Mouse (Mus musculus) frontal cortex, postnatal 10 days (tissue): Measurements from ENCODE around the gene Msi2.
A peak's percentile ranks its signal among the peaks of the same experiment; 100 is the strongest.

ENCODE experiments used
- DNase-seq, 2 experiments: peaks; one replicate each; pipeline ENCODE4 v3.0.0; 2022; ENCODE audit warnings: low spot score in 2 of 2, mixed read lengths in 1 of 2

Msi2 gene

DNA sequence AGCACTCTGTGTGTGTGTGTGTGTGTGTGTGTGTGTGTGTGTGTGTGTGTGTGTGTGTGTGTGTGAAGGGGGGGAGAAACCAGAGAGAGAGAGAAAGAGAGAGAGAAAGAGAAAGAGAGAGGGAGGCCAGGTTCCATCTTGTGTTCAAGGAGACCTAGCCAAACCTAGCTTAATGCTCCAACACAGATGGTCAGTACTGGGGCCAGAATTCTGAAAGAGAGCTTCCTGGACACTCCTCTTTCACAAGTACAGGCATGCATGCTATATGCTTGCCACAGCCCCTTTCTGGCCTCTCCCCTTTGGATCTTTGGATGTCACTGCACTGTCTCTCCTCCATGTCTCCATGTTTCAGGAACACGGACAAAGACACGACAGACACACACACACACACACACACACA lies 41.7 kb downstream of the Msi2 start:
- no peak for DNase-seq

GRCm38 (mm10) chr11:88675526-88676353 lies 42.6 kb downstream of the Msi2 start:
- no peak for DNase-seq

GRCm38 (mm10) chr11:88674075-88674474 lies 44.2 kb downstream of the Msi2 start:
- DNase-seq: no peak

GRCm38 (mm10) chr11:88670925-88671324 lies 47.4 kb downstream of the Msi2 start:
- no peak for DNase-seq

- DNase-seq: no peak
Measured at GRCm38 (mm10) chr11:88669106-88669505, 49.2 kb downstream of the Msi2 start.

- DNase-seq: no peak
Measured at GRCm38 (mm10) chr11:88668345-88668744, 50.0 kb downstream of the Msi2 start.

DNA sequence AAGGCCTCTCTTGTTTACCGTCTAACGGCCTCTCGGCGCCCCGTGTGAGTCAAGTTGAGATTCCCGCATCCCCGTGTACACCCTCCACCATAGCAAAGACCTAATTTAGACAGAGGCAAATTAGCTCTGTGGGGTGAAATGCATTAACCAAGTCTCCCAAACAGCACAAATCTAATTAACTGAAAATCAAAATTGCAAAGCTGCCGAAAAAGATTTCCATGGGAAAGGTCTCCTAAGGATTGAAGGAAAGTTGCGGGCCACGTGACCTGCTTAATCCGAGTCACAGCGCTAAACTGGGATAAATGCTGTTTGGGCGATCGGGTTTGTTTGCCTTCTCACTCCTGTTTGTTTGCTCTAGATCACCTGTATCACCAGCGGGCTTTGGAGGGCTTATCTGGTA lies 52.5 kb downstream of the Msi2 start:
- no peak for DNase-seq

DNA sequence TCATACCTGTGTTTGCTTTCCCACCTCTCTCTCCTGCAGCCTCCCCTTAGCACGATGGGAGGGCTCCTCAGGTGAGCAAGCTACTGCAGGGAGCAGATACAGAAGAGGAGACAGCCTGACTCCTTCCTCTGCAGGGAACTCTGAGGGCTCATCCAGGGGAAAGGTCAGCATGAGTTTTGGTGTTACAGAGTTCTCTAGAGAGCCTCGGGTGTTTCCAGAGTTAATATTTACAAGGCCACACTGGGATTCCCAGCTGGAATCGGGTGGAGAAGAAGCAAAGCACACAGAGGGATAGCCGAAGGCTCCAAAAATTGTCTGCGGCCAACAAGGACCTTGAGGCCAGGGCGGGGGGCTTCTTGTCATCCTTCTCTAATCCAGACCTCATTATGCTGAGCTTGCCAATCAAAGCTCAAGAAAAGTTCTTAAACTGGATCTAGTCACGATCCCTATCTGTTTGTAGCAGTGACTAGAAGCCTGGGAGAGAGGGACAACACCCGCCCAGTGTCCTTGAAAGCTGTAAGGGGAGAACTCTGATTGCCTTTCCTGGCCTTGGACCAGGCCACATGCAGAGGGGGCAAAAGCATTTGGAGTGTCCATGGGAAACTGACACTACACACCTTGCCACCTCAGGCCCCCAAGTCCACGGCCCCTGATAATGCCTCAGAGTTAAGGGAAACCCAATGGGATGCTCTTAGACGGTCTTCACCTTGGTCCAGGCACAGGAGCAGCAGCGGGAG lies 56.7 kb downstream of the Msi2 start:
- DNase-seq: no peak

- no peak for DNase-seq
Measured at GRCm38 (mm10) chr11:88660404-88660803, 57.9 kb downstream of the Msi2 start.

GRCm38 (mm10) chr11:88658926-88659325 lies 59.4 kb downstream of the Msi2 start:
- DNase-seq: no peak

GRCm38 (mm10) chr11:88655786-88656185 lies 62.5 kb downstream of the Msi2 start:
- no peak for DNase-seq

GRCm38 (mm10) chr11:88655214-88655566 lies 63.1 kb downstream of the Msi2 start:
- no peak for DNase-seq

DNA sequence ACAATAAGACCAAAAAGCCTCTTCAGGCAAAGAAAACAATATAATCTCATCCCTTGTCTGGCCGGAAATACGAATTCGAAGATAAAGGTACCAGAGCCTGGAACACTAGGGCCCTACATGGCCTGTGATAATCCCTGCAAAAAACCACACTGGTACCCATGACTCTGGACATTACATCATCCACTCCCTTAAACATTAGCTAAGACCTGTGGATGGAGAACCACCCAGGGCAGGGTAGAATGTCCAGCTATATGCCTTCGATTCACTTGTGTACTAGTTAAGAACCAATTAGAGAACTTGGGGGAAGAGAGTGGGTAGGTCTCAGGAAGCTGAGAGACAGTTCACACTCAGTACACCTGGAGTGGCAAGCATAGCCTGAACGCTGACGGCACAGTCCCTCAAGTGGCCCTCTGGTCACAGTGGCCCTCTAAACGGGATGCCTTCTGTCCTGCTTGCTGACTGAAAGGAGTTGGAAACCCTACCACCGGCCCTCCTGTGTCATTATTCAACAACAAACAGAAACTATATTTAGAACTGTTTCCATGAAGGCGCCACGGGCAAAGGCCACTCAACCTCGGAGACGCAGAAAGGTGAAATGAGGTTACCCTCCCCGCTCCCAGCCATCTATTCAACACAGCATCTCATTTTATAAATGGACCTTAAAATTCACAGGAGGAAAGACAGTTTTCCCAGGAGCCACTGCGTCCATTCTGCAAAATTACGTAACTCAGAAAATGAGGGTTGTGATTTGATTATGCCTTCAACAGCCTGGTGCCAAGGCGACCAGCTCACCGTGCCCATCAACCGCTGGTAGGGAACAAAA lies 63.7 kb downstream of the Msi2 start:
- DNase-seq: no peak

- DNase-seq: peak; percentile 44 to 60
Measured at GRCm38 (mm10) chr11:88650275-88650674, 68.0 kb downstream of the Msi2 start.

DNA sequence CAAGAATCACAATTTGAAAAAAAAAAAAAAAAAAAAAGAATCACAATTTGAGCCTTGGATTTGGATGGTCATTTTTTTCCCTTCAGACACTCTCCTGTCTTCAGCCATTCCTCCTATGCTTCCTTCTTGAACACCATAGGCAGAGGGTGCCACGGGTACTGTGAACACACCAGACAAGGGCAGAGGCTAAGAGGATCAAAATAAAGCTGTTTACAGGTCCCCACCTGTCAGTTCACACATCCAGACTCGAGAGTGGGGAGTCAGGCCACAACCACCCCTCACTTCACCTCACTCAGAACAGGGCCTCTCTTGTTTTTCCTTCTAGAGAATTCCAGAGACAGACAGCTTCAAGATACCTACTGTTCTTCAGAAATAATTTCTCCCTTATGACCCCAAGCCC lies 69.3 kb downstream of the Msi2 start:
- no peak for DNase-seq

DNA sequence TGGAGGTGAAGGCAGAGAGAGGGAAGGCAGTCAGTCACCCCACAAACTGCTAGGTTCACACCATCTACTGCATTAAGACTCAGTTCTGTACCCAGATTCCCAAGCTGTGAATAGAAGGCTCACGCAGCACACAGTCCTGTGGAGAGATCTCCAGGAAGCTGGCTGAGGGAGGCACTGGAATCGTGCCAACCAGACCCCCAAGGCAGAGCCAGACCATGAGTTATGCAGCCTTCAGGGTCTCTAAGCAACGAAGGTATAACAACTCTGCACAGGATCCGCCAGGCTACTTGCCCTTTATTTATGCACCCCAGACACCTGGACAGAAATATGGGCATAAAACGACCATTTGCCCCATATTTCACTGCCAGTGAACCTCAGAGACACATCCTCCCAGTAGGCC lies 69.9 kb downstream of the Msi2 start:
- DNase-seq: no peak

DNA sequence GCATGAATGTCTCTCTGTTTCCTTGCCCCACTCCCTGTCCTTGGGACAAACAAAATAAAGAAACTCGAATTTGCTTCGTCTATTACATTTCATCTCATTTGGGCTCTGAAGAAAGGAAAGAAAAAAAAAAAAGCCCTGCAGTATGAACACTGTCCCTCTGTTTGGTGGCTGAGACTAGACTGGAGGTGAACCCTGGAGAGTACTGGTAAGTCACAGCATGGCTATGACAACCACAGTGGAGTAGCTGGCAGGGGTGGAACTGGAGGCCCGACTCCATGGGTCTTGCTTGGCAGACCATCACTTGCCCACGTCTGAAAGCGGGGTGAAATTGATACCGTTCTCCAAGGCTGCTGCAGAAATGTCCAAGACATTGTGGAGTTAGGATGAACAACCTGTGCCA lies 71.8 kb downstream of the Msi2 start:
- no peak for DNase-seq

- DNase-seq: no peak
Measured at GRCm38 (mm10) chr11:88645821-88646220, 72.5 kb downstream of the Msi2 start.

- DNase-seq: peak in 1 of 2 experiments; percentile 52
Measured at GRCm38 (mm10) chr11:88644719-88645118, 73.6 kb downstream of the Msi2 start.

GRCm38 (mm10) chr11:88639862-88640261 lies 78.5 kb downstream of the Msi2 start:
- DNase-seq: no peak

DNA sequence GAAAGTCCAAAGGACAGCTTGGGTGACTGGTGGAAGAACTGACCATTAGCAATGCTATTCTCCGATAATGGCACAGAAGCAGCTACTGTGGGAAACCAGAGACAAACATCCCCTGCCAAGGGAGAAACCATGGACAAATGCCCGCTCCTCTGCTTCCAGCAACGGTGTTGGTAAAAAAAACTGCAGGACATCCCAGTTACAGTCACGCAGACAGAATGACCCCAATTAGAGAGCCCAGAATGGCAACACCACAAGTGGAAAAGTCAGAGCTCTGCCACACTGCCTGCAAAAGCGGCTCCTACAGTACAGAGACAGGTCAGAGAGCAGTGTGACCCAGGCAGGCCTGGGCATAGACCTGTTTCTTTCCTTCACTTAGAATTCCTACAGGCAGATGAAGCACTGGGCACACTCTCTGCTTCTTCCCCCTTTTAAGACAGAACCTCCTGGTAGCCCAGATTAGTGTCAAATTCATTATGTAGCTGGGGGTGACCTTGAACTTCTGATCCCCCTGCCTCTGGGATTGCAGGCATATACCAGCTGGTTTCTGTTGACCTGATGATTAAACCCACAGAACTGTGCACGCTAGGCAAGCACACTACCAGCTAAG lies 79.3 kb downstream of the Msi2 start:
- no peak for DNase-seq

DNA sequence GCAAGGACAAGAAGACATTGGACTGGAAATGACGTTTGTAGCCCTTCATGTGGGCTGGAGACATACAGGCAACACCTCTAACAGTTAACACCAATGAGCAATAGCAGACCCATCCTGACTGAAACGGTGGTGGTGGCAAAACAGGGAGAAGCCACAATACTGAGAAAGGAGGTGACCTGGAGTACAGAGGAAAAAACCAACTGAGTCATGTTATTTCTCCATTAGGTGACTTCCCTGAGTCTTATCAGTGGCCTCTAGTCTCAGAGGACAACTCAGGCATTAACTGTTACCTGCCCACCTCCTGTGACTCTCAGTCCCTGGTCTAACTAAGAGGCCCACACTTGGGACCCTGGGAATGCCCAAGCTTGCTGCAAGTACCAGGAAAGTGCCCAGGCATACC lies 80.1 kb downstream of the Msi2 start:
- no peak for DNase-seq
